Mouse (Mus musculus) mouse trophoblast stem cell (cell line): ENCODE measurements around the gene Zcchc2.

Experiments
- in situ Hi-C, 2 experiments: fragments of 300-500 bp; cut with MseI, MboI; formaldehyde crosslinking; loops; 2 replicates in 1 of 2; 3 replicates in 1 of 2; pipeline ENCODE4 v1.15.1; 2025

The Zcchc2 gene

GRCm38 (mm10) chr1:106034776-106035175, 44.6 kb downstream of the Zcchc2 start:
- in situ Hi-C loops = loop anchor here in 1 of 2 experiments (10.0 kb wide), 1 partner anchor 140 kb away; no protein-coding TSS in a partner anchor

- in situ Hi-C loops = loop anchor here in 1 of 2 experiments (10.0 kb wide), 1 partner anchor 142 kb away; no protein-coding TSS in a partner anchor
Measured at GRCm38 (mm10) chr1:106036861-106037599, 46.8 kb downstream of the Zcchc2 start.

GRCm38 (mm10) chr1:106039326-106039725, 49.1 kb downstream of the Zcchc2 start:
- in situ Hi-C loops = loop anchor here in 1 of 2 experiments (10.0 kb wide), 1 partner anchor 145 kb away; no protein-coding TSS in a partner anchor

- in situ Hi-C loops = no loop called here
Measured at GRCm38 (mm10) chr1:106040271-106040670, 50.1 kb downstream of the Zcchc2 start.

GRCm38 (mm10) chr1:106042221-106042620, 52.0 kb downstream of the Zcchc2 start:
- in situ Hi-C loops = no loop called here

- in situ Hi-C loops = no loop called here
Measured at GRCm38 (mm10) chr1:106043053-106043820, 53.0 kb downstream of the Zcchc2 start.

- in situ Hi-C loops = no loop called here
Measured at GRCm38 (mm10) chr1:106049036-106049435, 58.8 kb downstream of the Zcchc2 start.

GRCm38 (mm10) chr1:106054978-106055377, 64.8 kb downstream of the Zcchc2 start:
- in situ Hi-C loops = no loop called here

GRCm38 (mm10) chr1:106058355-106058754, 68.1 kb downstream of the Zcchc2 start:
- in situ Hi-C loops = no loop called here

GRCm38 (mm10) chr1:106059516-106060277, 69.5 kb downstream of the Zcchc2 start:
- in situ Hi-C loops = no loop called here

GRCm38 (mm10) chr1:106061185-106061910, 71.1 kb downstream of the Zcchc2 start:
- in situ Hi-C loops = no loop called here

GRCm38 (mm10) chr1:106062891-106063590, 72.8 kb downstream of the Zcchc2 start:
- in situ Hi-C loops = no loop called here

- in situ Hi-C loops = no loop called here
Measured at GRCm38 (mm10) chr1:106063591-106064170, 73.5 kb downstream of the Zcchc2 start.

GRCm38 (mm10) chr1:106064291-106064690, 74.1 kb downstream of the Zcchc2 start:
- in situ Hi-C loops = no loop called here

- in situ Hi-C loops = no loop called here
Measured at GRCm38 (mm10) chr1:106064711-106065110, 74.5 kb downstream of the Zcchc2 start.

GRCm38 (mm10) chr1:106065679-106066078, 75.5 kb downstream of the Zcchc2 start:
- in situ Hi-C loops = no loop called here

- in situ Hi-C loops = no loop called here
Measured at GRCm38 (mm10) chr1:106067306-106067705, 77.1 kb downstream of the Zcchc2 start.

GRCm38 (mm10) chr1:106069867-106070543, 79.8 kb downstream of the Zcchc2 start:
- in situ Hi-C loops = loop anchor here (5.0 to 10.0 kb wide), 2 partner anchors 322 to 325 kb away; no protein-coding TSS in a partner anchor

GRCm38 (mm10) chr1:106070814-106071213, 80.6 kb downstream of the Zcchc2 start:
- in situ Hi-C loops = loop anchor here (5.0 to 10.0 kb wide), 2 partner anchors 321 to 324 kb away; no protein-coding TSS in a partner anchor
